Mouse (Mus musculus) 3T3-L1 (cell line): ENCODE data around the gene Nhlrc3.

ENCODE experiments used
- DNase-seq: peaks from one replicate; pipeline ENCODE4 v3.0.0-alpha.2; 2015; ENCODE audit warnings: low read depth, low spot score

Nhlrc3 gene

GRCm38 (mm10) chr3:53454561-53454960 lies 8.6 kb downstream of the Nhlrc3 start:
- no peak for DNase-seq

DNA sequence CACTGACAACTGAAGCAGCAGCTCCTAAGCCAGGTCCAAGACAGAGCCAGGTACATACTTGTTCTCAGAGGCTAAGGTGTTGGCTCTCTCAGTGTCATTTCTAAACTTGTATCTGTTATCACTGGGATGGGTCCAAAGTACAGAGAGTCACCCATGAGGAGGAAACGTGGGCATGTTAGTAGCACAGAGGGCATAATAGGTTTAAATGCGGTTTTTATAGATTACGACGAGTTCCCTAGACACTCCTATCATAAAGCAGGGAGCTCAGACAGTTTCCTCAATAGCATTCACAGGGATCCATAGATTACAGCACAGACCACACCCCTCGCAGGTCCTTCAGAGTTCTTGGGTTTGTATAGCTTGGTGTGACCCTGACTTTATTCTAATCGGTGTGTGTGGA lies 9.1 kb downstream of the Nhlrc3 start:
- DNase-seq: no peak

- DNase-seq: no peak
Measured at GRCm38 (mm10) chr3:53453346-53453745, 9.8 kb downstream of the Nhlrc3 start.

DNA sequence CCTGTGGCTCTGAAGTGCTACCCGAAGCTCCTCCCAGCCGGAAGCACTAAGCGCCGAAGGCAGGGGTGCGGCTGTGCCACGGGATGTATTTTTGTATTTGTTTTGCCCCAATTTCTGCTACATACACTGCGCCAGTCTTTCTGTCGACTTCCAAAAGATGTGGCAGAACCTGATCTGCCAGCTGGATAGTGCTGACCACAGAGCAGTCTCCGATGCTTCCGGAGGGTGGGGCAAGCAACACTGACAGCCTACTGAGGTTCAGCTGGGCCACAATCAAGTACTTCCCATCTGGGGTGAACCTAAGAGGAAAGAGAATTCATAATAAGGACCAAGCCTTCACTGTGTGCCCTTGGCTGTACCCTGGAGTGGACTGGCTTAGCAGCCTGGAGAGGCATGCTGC lies 10.8 kb downstream of the Nhlrc3 start:
- DNase-seq: no peak

GRCm38 (mm10) chr3:53450666-53451065 lies 12.5 kb downstream of the Nhlrc3 start:
- DNase-seq: no peak

DNA sequence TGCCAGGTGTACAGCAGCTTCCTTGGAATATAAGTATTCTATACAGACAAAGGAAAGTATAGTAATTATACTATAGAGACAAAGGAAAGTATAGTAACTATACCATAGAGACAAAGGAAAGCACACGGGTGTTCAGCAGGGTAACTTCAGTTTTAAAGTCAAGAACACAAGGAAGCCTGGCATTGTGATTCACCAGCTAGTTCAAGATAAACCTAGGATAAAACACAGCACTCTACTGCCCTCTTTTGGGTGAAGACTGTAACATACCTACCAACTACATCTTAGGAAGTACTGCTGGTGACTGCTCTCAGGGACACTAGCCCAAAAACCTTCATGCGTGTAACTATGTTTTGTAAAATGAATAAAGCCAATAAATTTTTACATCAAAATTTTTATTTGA lies 14.9 kb downstream of the Nhlrc3 start:
- peak; percentile 97 for DNase-seq

DNA sequence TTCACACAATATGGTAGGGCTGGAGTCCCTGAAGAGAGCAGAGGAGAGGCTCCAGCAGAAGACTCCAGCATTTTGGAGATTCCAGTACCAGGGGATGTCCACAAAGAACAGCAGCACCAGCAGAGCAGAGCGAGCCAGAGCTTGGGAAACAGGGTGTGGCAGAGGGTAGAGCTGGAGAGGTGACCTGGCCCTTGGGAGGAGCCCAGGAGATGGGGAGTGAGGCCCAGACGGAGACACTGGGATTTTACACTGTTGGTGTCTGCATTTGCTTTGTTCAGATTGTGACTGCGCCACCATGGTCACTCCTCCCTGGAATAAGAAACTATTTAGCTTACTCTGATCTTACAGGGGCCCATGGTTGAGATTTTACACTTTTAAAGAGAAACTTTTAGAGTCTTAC lies 16.3 kb downstream of the Nhlrc3 start:
- DNase-seq: no peak

GRCm38 (mm10) chr3:53445540-53445939 lies 17.6 kb downstream of the Nhlrc3 start:
- no peak for DNase-seq

GRCm38 (mm10) chr3:53436550-53436949 lies 26.6 kb downstream of the Nhlrc3 start:
- DNase-seq: no peak

GRCm38 (mm10) chr3:53434610-53435009 lies 28.5 kb downstream of the Nhlrc3 start:
- peak; percentile 22 for DNase-seq

DNA sequence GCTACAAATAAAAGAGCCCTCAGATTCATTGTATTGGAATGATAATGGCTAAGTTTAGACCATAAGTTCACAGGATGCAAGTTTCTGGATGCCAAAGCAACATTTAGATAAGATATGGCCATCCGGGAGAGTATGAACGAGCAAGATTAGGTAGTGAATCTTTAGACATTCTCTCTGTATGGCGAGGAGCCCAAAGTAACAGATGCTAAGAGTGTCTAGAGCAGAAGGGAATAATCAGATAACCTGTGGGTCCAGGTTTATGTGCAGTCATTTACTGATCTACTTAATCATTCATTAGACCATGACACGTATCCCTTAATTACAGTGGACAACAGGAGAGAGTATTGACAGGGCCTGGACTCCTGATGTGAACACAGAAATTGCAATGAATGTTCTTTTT lies 39.6 kb downstream of the Nhlrc3 start:
- DNase-seq: no peak

DNA sequence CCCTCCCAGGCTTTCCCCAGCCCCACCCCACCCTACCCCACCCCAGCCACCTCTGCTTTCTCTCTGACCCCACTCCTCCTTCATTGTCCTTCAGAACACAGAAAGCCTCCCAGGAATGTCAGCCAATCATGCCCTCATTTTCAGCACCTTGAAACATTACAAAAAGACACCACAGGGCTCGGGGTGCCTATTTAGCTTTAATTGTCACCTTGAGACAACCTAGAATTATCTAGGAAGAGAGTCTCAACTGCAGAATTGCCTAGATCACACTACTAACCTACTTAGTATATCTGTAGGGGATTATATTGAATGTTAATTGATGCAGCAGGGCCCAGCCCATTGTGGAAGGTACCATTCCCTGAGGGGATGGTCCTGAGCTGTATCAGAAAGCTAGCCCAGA lies 40.4 kb downstream of the Nhlrc3 start:
- no peak for DNase-seq

DNA sequence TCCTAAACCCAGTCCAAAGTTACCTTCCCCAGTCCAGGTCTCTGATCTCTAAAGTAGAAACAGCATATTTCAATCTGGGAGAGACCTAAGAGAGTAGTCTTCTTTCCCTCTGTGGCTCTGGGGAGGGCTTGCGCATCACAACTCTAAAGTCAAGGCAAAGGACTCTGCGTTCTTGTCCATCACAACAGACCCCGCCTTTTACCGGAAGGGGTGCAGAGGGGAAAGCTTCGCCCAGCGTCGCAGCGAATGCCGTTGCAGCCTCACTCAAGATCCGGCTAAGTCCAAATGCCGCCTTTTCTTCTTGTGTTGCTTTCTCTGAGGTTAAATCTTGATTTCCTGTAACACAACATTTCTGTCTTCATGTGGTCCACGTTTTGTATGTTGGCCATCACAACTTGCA lies 41.5 kb downstream of the Nhlrc3 start:
- no peak for DNase-seq

DNA sequence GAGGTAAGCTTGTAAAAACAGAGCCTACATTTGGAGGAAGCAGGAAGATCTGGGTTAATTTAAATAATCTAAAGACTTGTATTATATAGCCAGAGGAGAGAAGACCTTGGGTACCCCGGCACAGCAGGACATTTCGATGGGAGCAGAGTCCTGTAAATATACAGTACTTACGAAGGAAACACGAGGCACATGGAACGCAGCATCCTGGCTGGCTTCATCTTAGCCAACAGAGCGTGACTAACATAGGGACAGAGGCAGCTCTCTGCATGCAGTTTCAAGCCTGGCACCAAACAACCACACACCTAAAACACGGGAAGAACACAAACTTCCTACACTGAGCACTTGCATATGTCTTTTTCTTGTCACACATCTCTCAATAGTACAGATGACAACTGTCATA lies 45.4 kb downstream of the Nhlrc3 start:
- no peak for DNase-seq

- DNase-seq: no peak
Measured at GRCm38 (mm10) chr3:53416036-53416506, 47.1 kb downstream of the Nhlrc3 start.

DNA sequence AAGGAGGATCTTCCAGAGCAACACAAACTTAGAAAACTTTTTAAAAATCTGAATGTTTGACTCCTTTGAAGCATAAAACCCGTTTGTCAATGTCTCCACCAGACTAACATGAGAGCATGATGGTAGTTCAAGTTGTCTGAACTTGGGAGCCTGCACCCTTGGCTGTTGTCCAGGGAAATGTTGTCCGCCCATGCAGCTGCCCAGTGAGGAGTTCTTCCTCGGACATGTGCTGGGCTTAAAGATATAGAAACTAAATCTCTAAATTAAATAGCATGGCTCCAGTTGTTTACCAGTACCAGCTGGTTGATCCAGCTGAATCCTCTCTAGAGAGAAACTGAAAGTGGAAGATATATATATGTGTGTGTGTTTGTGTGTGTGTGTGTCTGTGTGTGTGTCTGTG lies 49.2 kb downstream of the Nhlrc3 start:
- DNase-seq: no peak

DNA sequence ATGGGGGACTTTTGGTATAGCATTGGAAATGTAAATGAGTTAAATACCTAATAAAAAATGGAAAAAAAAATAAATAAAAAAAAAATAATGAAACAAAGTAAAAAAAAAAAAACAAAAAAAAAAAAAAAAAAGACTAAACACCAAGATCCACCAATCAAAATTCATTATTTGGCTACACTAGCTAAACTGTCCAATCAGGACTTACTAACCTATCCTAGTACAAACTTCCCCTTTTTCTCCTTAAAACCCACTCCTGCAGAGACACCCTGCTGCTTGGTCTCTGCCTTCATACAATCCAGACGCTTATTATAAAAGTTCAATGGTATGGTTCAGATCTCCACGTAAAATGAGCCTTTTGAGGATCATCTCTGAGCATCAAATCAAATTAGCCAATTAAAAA lies 49.7 kb downstream of the Nhlrc3 start:
- no peak for DNase-seq

- DNase-seq: no peak
Measured at GRCm38 (mm10) chr3:53412259-53412658, 50.9 kb downstream of the Nhlrc3 start.

- no peak for DNase-seq
Measured at GRCm38 (mm10) chr3:53410031-53410430, 53.1 kb downstream of the Nhlrc3 start.

DNA sequence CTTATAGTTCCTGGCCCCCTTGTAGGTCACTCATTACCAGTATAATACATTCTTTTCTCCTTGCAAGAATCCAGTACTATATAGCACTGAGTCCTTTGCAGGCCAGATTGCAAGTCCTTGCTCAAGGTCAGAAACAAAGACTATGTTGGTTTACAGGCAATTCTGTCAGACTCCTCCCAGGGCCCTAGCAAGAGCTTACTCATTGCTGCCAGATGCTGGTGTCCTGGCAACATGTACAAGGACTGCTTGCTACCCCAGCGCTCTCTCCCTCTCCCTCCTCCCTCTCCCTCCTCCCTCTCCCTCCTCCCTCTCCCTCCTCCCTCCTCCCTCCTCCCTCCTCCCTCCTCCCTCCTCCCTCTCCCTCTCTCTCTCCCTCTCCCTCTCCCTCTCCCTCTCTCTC lies 56.0 kb downstream of the Nhlrc3 start:
- DNase-seq: peak; percentile 60
